Mouse (Mus musculus): ENCODE results near the gene Klk5. TPM values are rescaled to one million over a fixed set of nuclear protein-coding genes. Genes with fewer than 3 reads are reported as not detected.

Klk5 gene
- polyA plus RNA-seq (2014; fragmentation: Illumina TruSeq; extraction: RNeasy Lipid Tissue Mini Kit (QIAGEN cat#74804); ENCODE audit: low read depth, low replicate concordance): not detected

GRCm38 (mm10) chr7:43841701-43842100 lies at the start of gene Klk5:
Klk5 (plus strand) TSS chr7:43841971.

DNA sequence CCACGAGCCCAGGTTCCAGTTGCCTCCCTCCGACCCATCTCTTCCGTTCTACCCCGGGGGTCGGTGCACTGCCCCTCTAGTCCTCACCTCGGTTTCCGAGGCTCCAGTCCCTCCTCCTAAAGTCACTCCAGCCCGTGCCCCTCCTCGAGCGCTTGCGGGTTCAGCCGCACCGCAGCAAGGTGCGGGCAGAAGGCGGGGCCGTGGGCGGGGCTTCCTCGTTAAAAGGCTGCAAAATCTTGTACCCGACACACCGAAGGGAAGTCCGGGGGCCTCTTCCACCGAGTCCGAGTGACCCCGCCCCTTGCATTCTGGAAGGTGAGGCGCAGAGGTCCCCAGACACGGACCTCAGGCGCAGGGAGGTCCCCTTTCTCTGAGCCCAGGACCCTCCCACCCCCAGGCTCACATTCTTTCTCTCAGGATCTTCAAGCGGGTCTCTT lies 44.4 kb upstream of the Klk5 start, which contains the start of gene Klk8:
Gene Klk8, plus strand, starts transcription at position 245 of the 437 bp plus-strand sequence.

GRCm38 (mm10) chr7:43810994-43811393 lies 30.8 kb upstream of the Klk5 start, which contains the start of gene Klk7:
Klk7 (plus strand) TSS chr7:43811294.

GRCm38 (mm10) chr7:43824199-43824598 lies 17.6 kb upstream of the Klk5 start, which contains the start of gene Klk6:
Klk6 (plus strand) TSS chr7:43824499.

DNA sequence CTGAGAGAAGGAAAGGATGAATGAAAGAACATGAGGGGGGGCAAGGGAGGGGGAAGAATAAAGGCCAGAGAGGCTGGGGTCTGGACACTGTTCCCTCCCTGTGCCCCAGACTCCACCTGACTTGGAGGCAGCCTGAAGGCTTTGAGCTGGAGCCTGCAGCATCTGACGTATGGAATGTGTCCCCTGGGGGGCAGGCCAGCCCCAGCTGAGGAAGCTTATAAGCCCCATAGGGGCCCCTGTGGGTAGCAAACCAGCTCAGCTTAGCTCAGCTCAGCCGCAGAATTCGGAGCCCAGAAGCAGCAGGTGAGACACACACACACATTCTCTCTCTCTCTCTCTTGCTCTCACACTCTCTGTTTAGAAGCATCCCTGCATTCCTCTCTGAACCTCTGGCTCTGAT lies 39.1 kb downstream of the Klk5 start, which contains the start of gene Klk4:
Gene Klk4, plus strand, starts transcription at position 249 of the 400 bp plus-strand sequence.

Other genes starting within 250 kb of the Klk5 start
- gene Zfp819, start 234.8 kb upstream of the Klk5 start, polyA plus RNA-seq (2014; fragmentation: Illumina TruSeq; extraction: RNeasy Lipid Tissue Mini Kit (QIAGEN cat#74804); ENCODE audit: low read depth, low replicate concordance): not detected
- gene Ceacam18, start 207.3 kb upstream of the Klk5 start, polyA plus RNA-seq (2014; fragmentation: Illumina TruSeq; extraction: RNeasy Lipid Tissue Mini Kit (QIAGEN cat#74804); ENCODE audit: low read depth, low replicate concordance): not detected
- gene Siglece, start 181.8 kb upstream of the Klk5 start, polyA plus RNA-seq (2014; fragmentation: Illumina TruSeq; extraction: RNeasy Lipid Tissue Mini Kit (QIAGEN cat#74804); ENCODE audit: low read depth, low replicate concordance): 1.9 TPM
- 9.8 TPM for gene Ctu1, start 170.0 kb upstream of the Klk5 start, polyA plus RNA-seq (2014; fragmentation: Illumina TruSeq; extraction: RNeasy Lipid Tissue Mini Kit (QIAGEN cat#74804); ENCODE audit: low read depth, low replicate concordance)
- 0.32 TPM for gene Klk14, start 151.6 kb upstream of the Klk5 start, polyA plus RNA-seq (2014; fragmentation: Illumina TruSeq; extraction: RNeasy Lipid Tissue Mini Kit (QIAGEN cat#74804); ENCODE audit: low read depth, low replicate concordance)
- gene Klk13, start 129.4 kb upstream of the Klk5 start, polyA plus RNA-seq (2014; fragmentation: Illumina TruSeq; extraction: RNeasy Lipid Tissue Mini Kit (QIAGEN cat#74804); ENCODE audit: low read depth, low replicate concordance): not detected
- gene Klk12, start 73.1 kb upstream of the Klk5 start, polyA plus RNA-seq (2014; fragmentation: Illumina TruSeq; extraction: RNeasy Lipid Tissue Mini Kit (QIAGEN cat#74804); ENCODE audit: low read depth, low replicate concordance): not detected
- not detected for gene Klk11, start 67.4 kb upstream of the Klk5 start, polyA plus RNA-seq (2014; fragmentation: Illumina TruSeq; extraction: RNeasy Lipid Tissue Mini Kit (QIAGEN cat#74804); ENCODE audit: low read depth, low replicate concordance)
- 0.37 TPM for gene Klk10, start 60.9 kb upstream of the Klk5 start, polyA plus RNA-seq (2014; fragmentation: Illumina TruSeq; extraction: RNeasy Lipid Tissue Mini Kit (QIAGEN cat#74804); ENCODE audit: low read depth, low replicate concordance)
- gene Klk9, start 50.1 kb upstream of the Klk5 start, polyA plus RNA-seq (2014; fragmentation: Illumina TruSeq; extraction: RNeasy Lipid Tissue Mini Kit (QIAGEN cat#74804); ENCODE audit: low read depth, low replicate concordance): not detected
- gene Klk8, start 44.4 kb upstream of the Klk5 start, polyA plus RNA-seq (2014; fragmentation: Illumina TruSeq; extraction: RNeasy Lipid Tissue Mini Kit (QIAGEN cat#74804); ENCODE audit: low read depth, low replicate concordance): 1.0 TPM
- not detected for gene Klk7, start 30.7 kb upstream of the Klk5 start, polyA plus RNA-seq (2014; fragmentation: Illumina TruSeq; extraction: RNeasy Lipid Tissue Mini Kit (QIAGEN cat#74804); ENCODE audit: low read depth, low replicate concordance)
- gene Klk6, start 17.5 kb upstream of the Klk5 start, polyA plus RNA-seq (2014; fragmentation: Illumina TruSeq; extraction: RNeasy Lipid Tissue Mini Kit (QIAGEN cat#74804); ENCODE audit: low read depth, low replicate concordance): not detected
- not detected for gene Klk4, start 39.2 kb downstream of the Klk5 start, polyA plus RNA-seq (2014; fragmentation: Illumina TruSeq; extraction: RNeasy Lipid Tissue Mini Kit (QIAGEN cat#74804); ENCODE audit: low read depth, low replicate concordance)
- not detected for gene Klk15, start 91.8 kb downstream of the Klk5 start, polyA plus RNA-seq (2014; fragmentation: Illumina TruSeq; extraction: RNeasy Lipid Tissue Mini Kit (QIAGEN cat#74804); ENCODE audit: low read depth, low replicate concordance)
- gene Klk1b8, start 108.7 kb downstream of the Klk5 start, polyA plus RNA-seq (2014; fragmentation: Illumina TruSeq; extraction: RNeasy Lipid Tissue Mini Kit (QIAGEN cat#74804); ENCODE audit: low read depth, low replicate concordance): 2.2 TPM
- gene Klk1b1, start 124.8 kb downstream of the Klk5 start, polyA plus RNA-seq (2014; fragmentation: Illumina TruSeq; extraction: RNeasy Lipid Tissue Mini Kit (QIAGEN cat#74804); ENCODE audit: low read depth, low replicate concordance): not detected
- 0.52 TPM for gene Klk1b9, start 134.1 kb downstream of the Klk5 start, polyA plus RNA-seq (2014; fragmentation: Illumina TruSeq; extraction: RNeasy Lipid Tissue Mini Kit (QIAGEN cat#74804); ENCODE audit: low read depth, low replicate concordance)
- not detected for gene Klk1b11, start 153.9 kb downstream of the Klk5 start, polyA plus RNA-seq (2014; fragmentation: Illumina TruSeq; extraction: RNeasy Lipid Tissue Mini Kit (QIAGEN cat#74804); ENCODE audit: low read depth, low replicate concordance)
- gene Klk1b26, start 170.2 kb downstream of the Klk5 start, polyA plus RNA-seq (2014; fragmentation: Illumina TruSeq; extraction: RNeasy Lipid Tissue Mini Kit (QIAGEN cat#74804); ENCODE audit: low read depth, low replicate concordance): 0.52 TPM
- gene Klk1b27, start 210.3 kb downstream of the Klk5 start, polyA plus RNA-seq (2014; fragmentation: Illumina TruSeq; extraction: RNeasy Lipid Tissue Mini Kit (QIAGEN cat#74804); ENCODE audit: low read depth, low replicate concordance): 0.38 TPM